Mouse (Mus musculus): ENCODE measurements around the gene Arl6ip1. TPM values are rescaled to one million over a fixed set of nuclear protein-coding genes. Genes with fewer than 3 reads are reported as not detected.

Arl6ip1 gene
- total and polyA plus RNA-seq, 3 experiments: 89.7 to 199 (median 188) TPM

DNA sequence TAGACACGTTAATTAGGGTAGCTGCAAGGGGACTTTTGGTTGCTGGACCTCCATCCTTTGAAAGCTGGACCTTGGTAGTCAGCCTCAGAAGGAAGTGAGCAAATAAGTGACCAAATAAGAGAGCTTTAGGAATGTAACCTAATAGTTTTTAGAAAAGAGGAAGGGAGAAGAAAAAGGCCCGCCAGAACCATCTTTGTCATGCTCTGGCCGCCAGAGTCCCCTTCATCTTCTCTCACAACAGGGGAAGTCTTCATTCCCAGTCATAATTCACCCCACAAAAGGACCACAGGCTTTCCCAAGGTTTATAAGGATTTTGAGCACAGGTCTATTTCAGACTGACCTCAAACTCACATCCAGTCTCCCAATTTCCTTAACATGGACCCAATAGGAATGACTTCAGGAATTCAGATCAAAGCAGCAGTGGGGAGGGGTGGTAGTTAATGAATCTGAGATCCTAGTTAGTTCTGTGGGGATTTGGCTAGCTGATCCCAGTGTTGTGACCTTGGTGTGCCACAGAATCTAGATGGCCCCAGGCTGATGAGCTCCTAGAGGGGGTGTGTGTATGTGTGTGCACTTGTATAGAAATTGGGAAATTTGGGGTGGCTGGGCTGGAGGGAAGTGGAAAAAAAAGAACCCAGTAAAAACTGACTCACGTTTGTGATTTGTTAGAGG lies 11.8 kb downstream of the Arl6ip1 start:
- H3K9ac ChIP-seq (ENCODE audit: control insufficient read depth, low read depth, low read length, poor library complexity, severe bottlenecking): no peak overlapping the region
- peaks cover 21 to 48% of the 10 kb centered on the region in 2 experiments for H3K36me3 ChIP-seq (ENCODE audit: control insufficient read depth in 1 of 2, insufficient read depth in 2 of 2, low read length in 2 of 2)
- no peaks in the 10 kb centered on the region for H3K9me3 ChIP-seq (replicated peaks; ENCODE audit: insufficient read depth, low read length)
- peak overlapping the region; percentile 88 for H3K27ac ChIP-seq (ENCODE audit: control insufficient read depth, low read depth, low read length)
- H3K79me2 ChIP-seq (ENCODE audit: control insufficient read depth, insufficient read depth, low read length, poor library complexity): peaks cover 35% of the 10 kb centered on the region
- TF ChIP-seq NRF1 (IDR thresholded peaks at IDR 0.05; ENCODE audit: insufficient read depth, low read depth, low read length, poor library complexity, severe bottlenecking): no peak
- no peak for TF ChIP-seq TAL1 (IDR thresholded peaks at IDR 0.05; ENCODE audit: low read length)
- no peak for TF ChIP-seq ELF1 (IDR thresholded peaks at IDR 0.05; ENCODE audit: low read depth, low read length)
- TF ChIP-seq ETS1 (IDR thresholded peaks at IDR 0.05; ENCODE audit: low read depth, low read length): 0 out of 2 replicates have a peak, but pooled peaks have one; percentile 27
- TF ChIP-seq BHLHE40 (IDR thresholded peaks at IDR 0.05; ENCODE audit: borderline replicate concordance, low read depth, low read length): no peak
- TF ChIP-seq POLR2A (IDR thresholded peaks at IDR 0.05; ENCODE audit: control insufficient read depth in 1 of 2, insufficient read depth in 1 of 2, low read depth in 1 of 2, low read length in 2 of 2, poor library complexity in 1 of 2): no peak
- TF ChIP-seq EP300 (IDR thresholded peaks at IDR 0.05; ENCODE audit: low read depth in 1 of 2, low read length in 2 of 2): no peak
- no peak for TF ChIP-seq USF1 (IDR thresholded peaks at IDR 0.05; ENCODE audit: low read depth, low read length)
- no peak for TF ChIP-seq KAT2A (conservative IDR thresholded peaks at IDR 0.05; ENCODE audit: low read depth, low read length)
- 0 out of 2 replicates have a peak, but pooled peaks have one; percentile 21 for TF ChIP-seq RCOR1 (IDR thresholded peaks at IDR 0.05; ENCODE audit: low read depth, low read length)
- TF ChIP-seq ZMIZ1 (IDR thresholded peaks at IDR 0.05; ENCODE audit: low read depth, low read length): 0 out of 2 replicates have a peak, but pooled peaks have one; percentile 49
- no peak for TF ChIP-seq ZC3H11A (IDR thresholded peaks at IDR 0.05; ENCODE audit: low read depth, low read length)
- TF ChIP-seq POLR2AphosphoS2 (IDR thresholded peaks at IDR 0.05; ENCODE audit: low read length): no peak
- TF ChIP-seq HCFC1 (IDR thresholded peaks at IDR 0.05; ENCODE audit: low read depth, low read length): 0 out of 2 replicates have a peak, but pooled peaks have one; percentile 17
- no peak for TF ChIP-seq MYC (IDR thresholded peaks at IDR 0.05; ENCODE audit: low read depth, low read length)
- H3K27me3 ChIP-seq (ENCODE audit: control insufficient read depth in 1 of 2, insufficient read depth in 2 of 2, low read length in 2 of 2): no peaks in the 10 kb centered on the region
- H3K4me3 ChIP-seq (ENCODE audit: control insufficient read depth in 1 of 2, insufficient read depth in 1 of 2, low read depth in 2 of 2, low read length in 2 of 2): no peak overlapping the region
- DNase-seq (ENCODE audit: low read depth, low spot score): peak; percentile 56
- H3K4me1 ChIP-seq (ENCODE audit: control insufficient read depth in 1 of 2, insufficient read depth in 2 of 2, low read length in 2 of 2): peaks cover 15 to 22% of the 10 kb centered on the region in 2 experiments

DNA sequence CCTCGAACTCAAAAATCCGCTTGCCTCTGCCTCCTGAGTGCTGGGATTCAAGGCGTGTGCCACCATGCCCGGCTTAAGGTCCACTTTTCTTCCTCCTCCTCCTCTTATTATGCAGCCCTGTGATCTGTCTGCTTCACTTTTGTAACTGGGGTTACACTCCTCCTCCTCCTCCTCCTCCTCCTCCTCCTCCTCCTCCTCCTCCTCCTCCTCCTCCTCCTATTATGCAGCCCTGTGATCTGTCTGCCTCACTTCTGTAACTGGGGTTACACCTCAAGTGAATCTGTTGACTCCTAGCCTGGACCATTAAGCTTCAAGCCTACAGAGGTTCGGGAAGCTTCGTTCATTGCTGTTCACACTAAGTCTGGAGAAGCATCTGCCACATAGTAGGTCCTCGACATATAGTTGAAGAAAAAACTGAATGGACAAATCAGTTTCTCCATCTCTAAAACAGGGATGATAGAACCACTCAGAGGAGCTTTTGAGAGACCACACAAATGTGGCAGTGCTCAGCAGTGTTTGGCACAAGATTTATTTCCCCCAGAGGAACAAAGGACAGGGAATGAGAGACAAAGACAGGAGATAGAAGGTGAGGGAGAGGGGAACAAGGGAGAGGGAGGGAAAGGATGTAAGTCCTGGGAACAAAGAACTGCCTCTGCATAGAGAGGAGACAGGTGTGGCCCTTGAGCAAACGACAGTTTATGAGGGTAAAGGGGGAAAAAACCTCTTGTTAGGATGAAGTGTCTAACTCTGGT lies 12.5 kb downstream of the Arl6ip1 start:
- H3K36me3 ChIP-seq (ENCODE audit: control insufficient read depth in 1 of 2, insufficient read depth in 2 of 2, low read length in 2 of 2): peaks cover 24 to 49% of the 10 kb centered on the region in 2 experiments
- H3K27me3 ChIP-seq (ENCODE audit: control insufficient read depth in 1 of 2, insufficient read depth in 2 of 2, low read length in 2 of 2): no peaks in the 10 kb centered on the region
- H3K27ac ChIP-seq (ENCODE audit: control insufficient read depth, low read depth, low read length): peak overlapping the region; percentile 88
- H3K9me3 ChIP-seq (replicated peaks; ENCODE audit: insufficient read depth, low read length): no peaks in the 10 kb centered on the region
- H3K4me3 ChIP-seq (ENCODE audit: control insufficient read depth in 1 of 2, insufficient read depth in 1 of 2, low read depth in 2 of 2, low read length in 2 of 2): no peak overlapping the region
- TF ChIP-seq TBP (IDR thresholded peaks at IDR 0.05; ENCODE audit: low read depth, low read length): 0 out of 2 replicates have a peak, but pooled peaks have one; percentile 13
- TF ChIP-seq ZC3H11A (IDR thresholded peaks at IDR 0.05; ENCODE audit: low read depth, low read length): no peak
- no peak for TF ChIP-seq ETS1 (IDR thresholded peaks at IDR 0.05; ENCODE audit: low read depth, low read length)
- TF ChIP-seq MXI1 (IDR thresholded peaks at IDR 0.05; ENCODE audit: low read depth, low read length): no peak
- H3K9ac ChIP-seq (ENCODE audit: control insufficient read depth, low read depth, low read length, poor library complexity, severe bottlenecking): no peak overlapping the region
- peaks cover 15 to 22% of the 10 kb centered on the region in 2 experiments for H3K4me1 ChIP-seq (ENCODE audit: control insufficient read depth in 1 of 2, insufficient read depth in 2 of 2, low read length in 2 of 2)
- DNase-seq (ENCODE audit: low read depth, low spot score): peak; percentile 93
- peaks cover 43% of the 10 kb centered on the region for H3K79me2 ChIP-seq (ENCODE audit: control insufficient read depth, insufficient read depth, low read length, poor library complexity)
